Mouse (Mus musculus) spleen, adult 2 months (tissue): Measurements from ENCODE around the gene Ccser1. TPM values are rescaled to one million over a fixed set of nuclear protein-coding genes. Genes with fewer than 3 reads are reported as not detected.
"Not testable (repeated sequence)": the region's sequence is repeated elsewhere in the genome, so short reads cannot be mapped to it uniquely, and the experiment has no call there.

ENCODE experiments used
- DNase-seq, 2 experiments: peaks; one replicate each; pipeline versions ENCODE4 v3.0.0 to v3.0.0-alpha.2; 2012 to 2021; ENCODE audit warnings: low spot score in 2 of 2, low read depth in 1 of 2
- H3K27ac ChIP-seq: fragments of 200-500 bp; 2 replicates; pipeline ENCODE4 v1.5.1; 2012; ENCODE audit warnings: low read length, inconsistent platforms; ENCODE audit not compliant: insufficient read depth
- H3K27me3 ChIP-seq: fragments of 200-500 bp; 2 replicates; pipeline ENCODE4 v1.6.1; 2012; ENCODE audit warnings: mild to moderate bottlenecking, moderate library complexity, low read length, inconsistent platforms; ENCODE audit not compliant: control insufficient read depth, insufficient read depth
- H3K36me3 ChIP-seq: fragments of 200-500 bp; 2 replicates; pipeline ENCODE4 v1.6.1; 2012; ENCODE audit warnings: mild to moderate bottlenecking, low read length, inconsistent platforms; ENCODE audit not compliant: control insufficient read depth, insufficient read depth
- H3K4me1 ChIP-seq: fragments of 200-500 bp; 2 replicates; pipeline ENCODE4 v1.6.1; 2011; ENCODE audit warnings: inconsistent platforms; ENCODE audit not compliant: control insufficient read depth, insufficient read depth, insufficient read length
- H3K4me3 ChIP-seq: fragments of 200-500 bp; 2 replicates; pipeline ENCODE4 v1.5.1; 2011; ENCODE audit warnings: mild to moderate bottlenecking, inconsistent platforms; ENCODE audit not compliant: insufficient read depth, insufficient read length; ENCODE audit errors: extremely low read depth
- CTCF ChIP-seq: fragments of 200-500 bp; IDR thresholded peaks from 2 replicates; pipeline ENCODE4 v1.5.1; 2011; ENCODE audit warnings: mild to moderate bottlenecking, inconsistent platforms; ENCODE audit not compliant: insufficient read depth, insufficient read length, insufficient replicate concordance; ENCODE audit errors: extremely low read depth
- POLR2A ChIP-seq: fragments of 200-500 bp; IDR thresholded peaks from 2 replicates; pipeline ENCODE4 v1.6.1; 2011; ENCODE audit warnings: low read depth, low read length, inconsistent platforms
- WGBS: fragments of 180-500 bp; shearing (Covaris S2); methylation state at CpG from one replicate; pipeline ENCODE4 v1.1.7; 2018; 5-methylcytosine and 5-hydroxymethylcytosine counted together
- polyA plus RNA-seq: library from polyadenylated mRNA; depleted of rRNA; stranded (reverse); fragments of >200 nt; gene quantifications from 2 replicates; pipeline ENCODE4 v1.2.3, GENCODE M21; 2012

The Ccser1 gene
- polyA plus RNA-seq, 1 experiment = 0.82 TPM

DNA sequence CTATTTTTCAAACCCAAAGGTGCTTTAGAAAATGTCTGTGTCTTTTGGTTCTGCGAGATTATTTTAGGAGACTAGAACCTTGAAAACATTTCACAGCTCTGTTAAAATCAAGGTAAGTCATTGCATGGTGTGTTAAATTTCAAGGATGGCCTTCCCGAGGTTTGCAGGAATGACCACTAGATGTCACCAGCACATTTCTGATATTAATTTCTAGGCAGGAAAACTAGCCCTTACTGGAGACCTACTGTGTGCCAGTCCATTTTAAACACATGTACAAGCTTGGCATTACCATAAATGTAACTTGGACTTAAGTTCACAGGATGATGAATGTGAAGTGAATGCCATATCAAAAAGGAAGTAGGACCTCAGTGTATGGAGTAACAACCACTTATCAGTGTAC lies 798.3 kb downstream of the Ccser1 start:
- DNase-seq = no peak
- Histone ChIP-seq H3K4me3 (no peak overlapping the region), H3K27me3 (no peaks in the 10 kb centered on the region), H3K27ac (no peak overlapping the region), H3K4me1 (no peaks in the 10 kb centered on the region), H3K36me3 (no peaks in the 10 kb centered on the region)
- WGBS = 36% methylated on average over 2 of the region's 2 CpGs
- TF ChIP-seq POLR2A (no peak), CTCF (no peak)

DNA sequence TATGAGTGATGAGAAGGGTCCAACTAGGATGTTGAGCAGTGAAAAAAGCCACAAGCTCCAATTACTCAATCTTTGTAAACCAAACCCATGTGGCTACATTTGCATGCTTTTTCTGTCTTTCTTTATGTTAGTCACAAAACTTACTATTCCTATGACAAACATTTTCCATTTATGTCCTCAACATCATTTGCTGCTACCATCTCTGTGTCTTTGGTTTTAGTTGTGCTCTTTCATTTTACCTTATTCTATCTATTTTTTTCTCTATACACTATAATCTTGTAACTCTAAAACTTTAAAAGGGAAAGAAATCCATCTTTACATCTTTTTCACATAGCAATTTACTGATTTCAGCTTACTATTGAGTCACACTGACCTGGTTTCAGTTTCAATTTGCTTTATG lies 834.2 kb downstream of the Ccser1 start:
- H3K27ac ChIP-seq = no peak overlapping the region
- no peaks in the 10 kb centered on the region for H3K4me1 ChIP-seq
- no peaks in the 10 kb centered on the region for H3K27me3 ChIP-seq
- no peak for DNase-seq
- no peak overlapping the region for H3K4me3 ChIP-seq
- H3K36me3 ChIP-seq = no peaks in the 10 kb centered on the region
- no peak for TF ChIP-seq CTCF
- no peak for TF ChIP-seq POLR2A

DNA sequence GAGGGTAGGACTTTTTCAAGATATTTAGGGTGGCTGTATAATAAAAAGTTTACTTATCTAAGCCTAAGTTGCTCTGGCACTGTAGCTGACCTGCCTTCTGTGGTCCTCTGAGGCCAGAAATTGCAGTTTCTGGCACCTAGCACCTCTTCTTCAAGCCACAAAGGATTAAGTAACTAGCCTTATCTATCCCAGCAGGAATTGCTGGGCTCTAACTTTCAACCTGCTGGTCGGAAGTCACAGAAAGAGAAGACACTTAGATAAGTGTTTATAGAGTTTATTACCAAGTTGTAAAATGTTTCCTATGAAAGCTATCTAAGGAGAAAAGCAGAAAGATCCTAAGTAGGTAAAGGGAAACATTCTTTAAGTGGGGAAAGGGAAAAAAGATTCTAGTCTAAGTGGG lies 864.3 kb downstream of the Ccser1 start:
- WGBS = 14% methylated on average over 1 of the region's 1 CpGs
- no peaks in the 10 kb centered on the region for H3K36me3 ChIP-seq
- no peak for DNase-seq
- TF ChIP-seq POLR2A (no peak), CTCF (no peak)
- H3K4me3 ChIP-seq = no peak overlapping the region
- H3K27ac ChIP-seq = no peak overlapping the region
- no peaks in the 10 kb centered on the region for H3K27me3 ChIP-seq
- no peaks in the 10 kb centered on the region for H3K4me1 ChIP-seq

DNA sequence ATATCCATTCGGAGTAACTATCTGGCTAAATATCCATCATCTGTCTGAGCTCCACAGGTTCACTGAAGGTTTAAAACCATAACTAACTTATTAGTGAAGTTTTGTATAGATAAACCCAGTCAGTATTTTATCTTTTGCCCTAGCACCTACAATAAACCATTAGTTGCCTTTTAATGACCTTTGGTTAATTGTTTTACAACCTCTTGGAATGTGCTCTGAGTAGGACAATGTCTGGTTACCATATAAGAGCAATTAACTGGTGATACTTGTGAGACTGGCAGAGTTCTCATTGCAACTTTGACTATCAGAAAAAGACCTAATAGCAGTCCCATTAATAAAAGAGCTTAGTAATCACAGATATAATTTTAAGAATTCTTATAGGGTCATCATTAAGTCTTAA lies 864.9 kb downstream of the Ccser1 start:
- H3K27ac ChIP-seq, H3K27me3 ChIP-seq, H3K36me3 ChIP-seq, H3K4me3 ChIP-seq, H3K4me1 ChIP-seq, DNase-seq: not testable (repeated sequence)
- WGBS = 71% methylated on average over 1 of the region's 1 CpGs

DNA sequence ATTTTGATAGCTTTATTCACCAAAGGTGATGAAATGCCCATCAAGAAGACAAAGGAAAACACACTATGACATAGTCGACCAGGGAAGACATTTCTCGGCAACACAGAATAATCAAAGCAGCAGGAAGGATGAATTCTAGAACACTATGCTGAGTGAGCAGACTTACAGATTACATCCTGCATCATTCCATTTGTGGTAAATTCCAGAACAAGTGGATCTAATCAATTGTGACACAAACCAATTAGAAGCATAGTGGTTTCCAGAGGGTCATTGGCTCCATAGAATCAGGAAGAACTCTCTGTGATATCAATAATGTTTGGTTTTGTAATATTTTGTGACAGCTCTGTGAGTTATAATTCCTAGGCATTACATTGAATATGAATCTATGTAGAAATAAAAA lies 875.2 kb downstream of the Ccser1 start:
- H3K27ac ChIP-seq = no peak overlapping the region
- no peak for DNase-seq
- H3K4me3 ChIP-seq = no peak overlapping the region
- no peaks in the 10 kb centered on the region for H3K27me3 ChIP-seq
- H3K4me1 ChIP-seq = no peaks in the 10 kb centered on the region
- no peaks in the 10 kb centered on the region for H3K36me3 ChIP-seq
- 87% methylated on average over 2 of the region's 2 CpGs for WGBS
- TF ChIP-seq CTCF (no peak), POLR2A (no peak)

DNA sequence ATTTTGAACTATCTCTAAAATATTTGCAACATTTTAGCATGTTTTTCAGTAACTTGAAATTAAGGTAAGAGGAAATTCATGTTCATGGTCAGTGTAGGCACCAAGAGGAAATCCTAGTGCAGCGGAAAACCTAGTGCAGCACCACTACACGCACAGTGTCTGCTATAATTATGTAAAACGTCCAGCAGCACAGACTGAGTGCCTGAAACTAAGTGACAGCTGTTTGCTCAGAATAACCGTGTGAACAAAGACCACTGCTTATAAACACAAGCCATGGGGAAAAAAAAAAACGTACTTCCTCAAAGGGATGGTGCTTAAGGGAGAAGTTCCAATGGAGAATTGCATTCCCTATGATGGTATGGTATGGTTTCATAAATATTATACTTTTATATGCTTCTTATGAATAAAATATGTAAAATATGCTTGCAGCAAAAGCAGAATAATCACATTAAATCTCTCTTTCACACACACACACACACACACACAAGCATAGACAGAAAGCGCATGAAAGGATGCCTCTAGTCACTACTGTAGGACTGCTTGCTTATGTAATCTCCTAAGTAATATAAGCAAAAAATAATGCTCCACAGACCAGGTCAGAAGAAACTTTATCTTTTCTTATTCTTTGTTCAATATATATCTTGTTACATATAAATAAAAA lies 886.4 kb downstream of the Ccser1 start:
- 63% methylated on average over 6 of the region's 6 CpGs for WGBS
- TF ChIP-seq POLR2A = no peak
- Histone ChIP-seq H3K4me3 (no peak overlapping the region), H3K36me3 (no peaks in the 10 kb centered on the region), H3K27ac (no peak overlapping the region), H3K27me3 (no peaks in the 10 kb centered on the region), H3K4me1 (no peaks in the 10 kb centered on the region)
- no peak for DNase-seq

DNA sequence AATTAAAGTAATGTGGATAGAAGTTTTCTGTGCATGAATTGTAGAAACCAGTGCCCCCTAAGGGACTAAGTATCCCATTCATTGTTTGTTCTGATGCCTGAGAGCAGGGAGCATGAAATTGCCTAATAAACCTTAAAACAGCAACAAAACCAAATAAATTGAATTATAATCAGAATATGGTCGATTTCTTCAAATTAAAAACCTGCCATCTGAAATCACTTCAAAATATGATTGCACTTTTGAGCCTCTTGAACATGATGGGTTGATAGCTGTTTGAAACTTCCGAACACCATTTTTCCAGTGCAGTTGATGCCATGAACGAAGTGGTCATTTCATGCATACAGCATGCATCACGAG lies 886.9 kb downstream of the Ccser1 start:
- no peak for TF ChIP-seq CTCF
- no peak for TF ChIP-seq POLR2A
- no peak overlapping the region for H3K27ac ChIP-seq
- no peaks in the 10 kb centered on the region for H3K27me3 ChIP-seq
- H3K4me1 ChIP-seq = no peaks in the 10 kb centered on the region
- H3K4me3 ChIP-seq = no peak overlapping the region
- no peaks in the 10 kb centered on the region for H3K36me3 ChIP-seq
- no peak for DNase-seq
- WGBS = 80% methylated on average over 4 of the region's 4 CpGs
